In the genomic region with DNA sequence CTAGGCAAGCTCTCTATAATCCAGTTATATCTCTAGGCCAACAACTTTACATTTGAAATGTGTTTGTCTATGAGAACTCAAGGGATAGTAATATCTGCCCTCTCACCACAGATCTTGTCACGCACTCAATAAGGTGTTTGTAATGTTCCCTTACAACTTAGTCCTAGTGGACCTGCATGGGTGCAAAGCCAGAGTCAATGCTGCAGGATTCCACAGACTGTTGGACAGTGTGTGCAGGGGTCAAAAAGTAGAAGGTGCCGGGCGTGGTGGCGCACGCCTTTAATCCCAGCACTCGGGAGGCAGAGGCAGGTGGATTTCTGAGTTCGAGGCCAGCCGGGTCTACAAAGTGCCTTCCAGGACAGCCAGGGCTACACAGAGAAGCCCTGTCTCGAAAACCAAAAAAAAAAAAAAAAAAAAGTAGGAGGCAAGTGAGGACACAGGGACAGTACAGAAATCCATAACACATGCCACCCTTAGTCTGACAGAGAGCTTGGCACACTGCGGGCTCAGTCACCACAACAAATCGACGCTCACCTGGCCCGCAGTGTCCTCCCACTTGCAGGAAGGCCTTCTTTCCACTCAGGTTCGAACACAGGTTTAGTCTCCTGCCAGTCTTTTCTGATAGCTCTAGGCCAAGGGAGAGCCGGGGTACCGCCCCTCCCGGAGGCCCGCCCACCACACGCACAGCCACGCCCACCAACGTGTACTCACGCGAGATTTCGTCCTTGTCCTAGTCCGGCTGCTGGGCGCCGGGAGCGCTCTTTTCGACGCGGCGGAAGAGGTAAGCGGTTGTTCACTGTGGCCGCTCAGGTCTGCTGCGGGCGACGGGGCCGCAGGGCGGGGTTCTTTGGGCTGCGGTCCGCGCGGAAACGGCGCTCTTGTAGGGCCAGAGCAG, we compare ENCODE assay signal across 8 mouse cellular contexts. TPM values are rescaled to one million over a fixed set of nuclear protein-coding genes. Genes with fewer than 3 reads are reported as not detected.
A peak's percentile ranks its signal among the peaks of the same experiment; 100 is the strongest.
DNase-seq lines count a peak whose midpoint lies in the region; ATAC-seq lines count a peak whose summit lies in the region.

Gene Taf1d (plus strand): TSS at position 712 of the 895 bp plus-strand sequence.

- H3K36me3 ChIP-seq in hindbrain, embryonic 14.5 days (replicated peaks; ENCODE audit: control insufficient read depth, insufficient read depth): peaks cover 34% of the 10 kb centered on the region

- WGBS in hindbrain, embryonic 14.5 days: 12% methylated on average over 45 of the region's 45 CpGs

- H3K27ac ChIP-seq in hindbrain, embryonic 14.5 days: peak within 1 kb of the TSS; percentile 85

- peak within 1 kb of the TSS; percentile 73 for H3K4me2 ChIP-seq in hindbrain, embryonic 14.5 days (replicated peaks)

- peak within 1 kb of the TSS; percentile 80 for H3K9ac ChIP-seq in hindbrain, embryonic 14.5 days

- peak; percentile 91 for DNase-seq in R1 (ENCODE audit: low read depth, low spot score)
- peak; percentile 97 to 99 for DNase-seq in cerebellum, postnatal 25 days
- DNase-seq in frontal cortex, postnatal 25 days (ENCODE audit: low spot score in 2 of 2): peak; percentile 88 to 95
- peak; percentile 98 for DNase-seq in hindbrain, embryonic 14.5 days (ENCODE audit: low spot score)
- DNase-seq in layer of hippocampus, postnatal 36 days: peak; percentile 95 to 96
- peak; percentile 99 for DNase-seq in lung, postnatal 36 days
- DNase-seq in retina, postnatal 1 day: peak; percentile 96
- peak; percentile 96 to 100 for DNase-seq in urinary bladder, adult 18-20 months (ENCODE audit: low spot score in 2 of 2)

- peak; percentile 99 for ATAC-seq in hindbrain, embryonic 14.5 days (ENCODE audit: low FRiP score)

- H3K4me3 ChIP-seq in hindbrain, embryonic 14.5 days (replicated peaks; ENCODE audit: low read length): peak within 1 kb of the TSS; percentile 57

- no peaks in the 10 kb centered on the region for H3K9me3 ChIP-seq in hindbrain, embryonic 14.5 days (ENCODE audit: control insufficient read depth, low read length)

- H3K27me3 ChIP-seq in hindbrain, embryonic 14.5 days (ENCODE audit: control insufficient read depth, insufficient read depth, low read length): no peaks in the 10 kb centered on the region

- H3K4me1 ChIP-seq in hindbrain, embryonic 14.5 days (replicated peaks; ENCODE audit: control insufficient read depth, insufficient read depth, low read length): peaks cover 28% of the 10 kb centered on the region

RNA-seq across cellular contexts. Expression of gene Taf1d, which starts in this region (rescaled TPM):
- 41.3 and 43.1 TPM in 2 replicates for polyA plus RNA-seq in hindbrain, embryonic 14.5 days (2014; fragmentation: Nextera tagmentation; extraction: Ambion mirVana)
- total RNA-seq in layer of hippocampus, postnatal 36 days (2021): 10 to 100 TPM; 34.3 to 35.2 TPM

Comparison
In these comparisons a context has a peak if more than half of its experiments do, and no peak if none do; other contexts are left out.
1. Peak in every context shown above with its lines: DNase-seq, ATAC-seq, H3K4me3 ChIP-seq and H3K27ac ChIP-seq.